Mouse (Mus musculus) kidney, postnatal 0 days (tissue): ENCODE results near the gene Tgif2. TPM values are rescaled to one million over a fixed set of nuclear protein-coding genes. Genes with fewer than 3 reads are reported as not detected.

Experiments used
- ATAC-seq: fragments of 200-750 bp; cut with Nextera tagmentation; replicated peaks from 2 replicates; pipeline ENCODE4 v1.8.0; 2017; ENCODE audit warnings: low read depth, moderate number of reproducible peaks, moderate TSS enrichment, moderate library complexity; ENCODE audit not compliant: low FRiP score
- DNase-seq: peaks from one replicate; pipeline ENCODE4 v3.0.0-alpha.2; 2016; ENCODE audit warnings: low spot score
- H3K27ac ChIP-seq: fragments of 300-500 bp; sonication (generic); 2 replicates; pipeline ENCODE4 v1.5.1; 2014; ENCODE audit warnings: mild to moderate bottlenecking
- H3K27me3 ChIP-seq: fragments of 300-500 bp; sonication (generic); 2 replicates; pipeline ENCODE4 v1.6.1; 2014; ENCODE audit warnings: low read length, mixed read lengths; ENCODE audit not compliant: insufficient read depth
- H3K36me3 ChIP-seq: fragments of 300-500 bp; sonication (generic); 2 replicates; pipeline ENCODE4 v1.6.1; 2014; ENCODE audit warnings: low read length, mixed read lengths; ENCODE audit not compliant: insufficient read depth
- H3K4me1 ChIP-seq: fragments of 300-500 bp; sonication (generic); replicated peaks from 2 replicates; pipeline ENCODE4 v1.6.1; 2014; ENCODE audit warnings: antibody characterized with exemption, low read length, mixed read lengths; ENCODE audit not compliant: insufficient read depth
- H3K4me2 ChIP-seq: fragments of 300-500 bp; sonication (generic); 2 replicates; pipeline ENCODE4 v1.6.1; 2014; ENCODE audit warnings: mild to moderate bottlenecking, low read length, moderate library complexity, mixed read lengths
- H3K4me3 ChIP-seq: fragments of 300-500 bp; sonication (generic); replicated peaks from 2 replicates; pipeline ENCODE4 v1.5.1; 2014; ENCODE audit warnings: low read depth, low read length
- H3K9ac ChIP-seq: fragments of 300-500 bp; sonication (generic); 2 replicates; pipeline ENCODE4 v1.6.1; 2014; ENCODE audit warnings: low read depth, low read length
- H3K9me3 ChIP-seq: fragments of 300-500 bp; sonication (generic); replicated peaks from 2 replicates; pipeline ENCODE4 v1.6.1; 2016; ENCODE audit warnings: low read length, inconsistent platforms, mixed read lengths
- CTCF ChIP-seq: IDR thresholded peaks from 2 replicates; pipeline ENCODE4 v1.5.1; 2016; ENCODE audit warnings: antibody characterized with exemption, low read depth, mild to moderate bottlenecking, moderate library complexity
- WGBS: fragments of 180-500 bp; shearing (Covaris S2); extraction: QIAGEN DNeasy Blood & Tissue Kit; methylation state at CpG from one replicate; pipeline ENCODE4 v1.1.7; 2014; 5-methylcytosine and 5-hydroxymethylcytosine counted together
- polyA plus RNA-seq: library from polyadenylated mRNA; unstranded; fragments of >200 nt; fragmentation: Nextera tagmentation; extraction: Ambion mirVana; gene quantifications from 2 replicates; pipeline ENCODE4 v1.2.1, GENCODE M21; 2015

Gene Tgif2
- polyA plus RNA-seq, 1 experiment from 2014 or later: 38.2 TPM

DNA sequence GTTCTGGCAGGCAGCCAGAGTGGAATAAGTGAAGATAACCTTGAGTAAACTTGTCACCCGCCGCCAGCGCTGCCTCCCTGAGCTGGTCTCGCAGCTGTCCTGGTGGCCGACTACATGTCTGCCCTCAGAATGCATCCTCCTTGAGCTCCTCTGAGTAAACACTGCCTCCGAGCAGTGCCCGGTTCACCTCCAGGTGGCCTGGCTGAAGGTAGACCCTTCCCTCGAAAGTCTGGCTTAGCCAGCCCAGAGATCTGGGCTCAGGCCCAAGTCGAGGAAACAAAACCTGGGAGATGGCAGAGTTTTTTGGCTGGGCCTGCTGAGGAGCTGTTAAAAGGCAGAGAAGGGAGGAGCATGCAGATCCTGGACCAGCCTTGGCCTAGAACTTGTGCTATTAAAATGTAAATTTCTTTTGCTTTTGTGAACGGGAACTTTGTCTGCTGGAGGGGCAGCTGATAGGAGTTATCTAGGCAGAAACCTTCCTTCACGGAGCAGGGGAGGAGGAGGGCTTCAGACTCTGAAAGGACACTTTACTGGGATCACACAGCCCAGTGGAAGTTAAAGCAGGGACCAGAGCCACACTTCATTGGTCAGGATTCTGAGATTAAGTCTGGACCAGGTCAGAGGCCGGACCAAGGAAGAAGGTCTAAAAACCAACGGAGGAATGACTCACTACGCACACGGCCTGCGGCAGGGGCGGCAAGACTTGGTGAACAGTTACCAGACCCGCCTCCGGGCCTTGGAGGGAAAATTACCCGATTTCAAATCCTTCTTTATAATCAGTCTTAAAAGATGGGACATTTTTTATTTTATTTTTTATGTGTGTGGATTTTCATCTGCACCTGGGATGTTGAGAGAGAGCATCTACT is 2.3 kb downstream of the Tgif2 start:
- no peaks in the 10 kb centered on the region for H3K27me3 ChIP-seq
- H3K27ac ChIP-seq: peak overlapping the region; percentile 95
- 6% methylated on average over 20 of the region's 20 CpGs for WGBS
- peak overlapping the region; percentile 89 for H3K4me3 ChIP-seq
- H3K9ac ChIP-seq: peak overlapping the region; percentile 93; the same call in 1 of the 2 replicates
- peaks cover 44% of the 10 kb centered on the region for H3K4me1 ChIP-seq
- H3K36me3 ChIP-seq: 0 out of 2 replicates have a peak, but pooled peaks cover under 1% of the 10 kb centered on the region
- peak; percentile 69 for DNase-seq
- no peak for TF ChIP-seq CTCF
- ATAC-seq: no peak
- peak overlapping the region; percentile 68 for H3K4me2 ChIP-seq
- H3K9me3 ChIP-seq: no peaks in the 10 kb centered on the region

DNA sequence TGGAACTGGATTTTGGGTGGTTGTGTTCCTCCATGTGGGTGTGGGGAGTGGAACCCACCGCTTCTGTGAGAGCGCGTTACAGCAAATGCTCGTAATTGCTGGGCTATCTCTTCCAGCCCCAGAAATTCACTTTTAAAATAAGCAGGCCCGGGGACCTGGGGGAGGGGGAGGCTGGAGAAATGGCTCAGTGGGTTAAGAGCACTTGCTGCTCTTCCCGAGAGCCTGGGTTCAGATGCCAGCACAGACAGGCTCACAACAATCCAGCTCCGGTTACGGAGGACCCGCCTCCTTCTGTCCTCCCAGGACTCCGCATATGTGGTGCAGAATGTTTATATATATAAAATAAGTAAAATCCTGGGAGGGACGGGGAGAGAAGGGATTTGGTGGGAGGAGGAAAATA is 2.9 kb downstream of the Tgif2 start:
- Histone ChIP-seq H3K36me3 (0 out of 2 replicates have a peak, but pooled peaks cover 6% of the 10 kb centered on the region), H3K27me3 (no peaks in the 10 kb centered on the region), H3K27ac (no peak overlapping the region), H3K4me1 (peaks cover 44% of the 10 kb centered on the region), H3K4me3 (peak overlapping the region; percentile 89), H3K9me3 (no peaks in the 10 kb centered on the region), H3K4me2 (peak overlapping the region; percentile 68), H3K9ac (no peak overlapping the region)
- DNase-seq: peak; percentile 46
- ATAC-seq: no peak
- WGBS: 19% methylated on average over 11 of the region's 11 CpGs
- no peak for TF ChIP-seq CTCF

DNA sequence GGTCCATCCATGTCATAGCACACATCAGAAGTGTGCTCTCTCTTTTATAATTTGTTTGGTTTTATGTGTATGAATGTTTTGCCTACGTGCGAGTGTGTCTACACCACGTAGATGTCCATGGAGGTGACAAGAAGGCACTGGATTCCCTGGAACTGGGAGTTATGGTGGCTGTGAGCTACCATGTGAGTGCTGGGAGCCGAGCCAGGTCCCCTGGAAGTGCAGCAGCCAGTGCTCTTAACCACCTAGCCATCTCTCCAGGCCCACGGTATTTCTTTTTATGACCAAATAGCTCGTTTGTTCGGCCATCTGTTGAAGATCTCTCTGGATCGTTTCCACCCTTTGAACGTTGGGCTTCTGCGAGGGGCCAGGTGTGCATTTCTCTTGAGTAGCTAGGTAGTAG is 3.5 kb downstream of the Tgif2 start:
- H3K9me3 ChIP-seq: no peaks in the 10 kb centered on the region
- peaks cover 40% of the 10 kb centered on the region for H3K4me1 ChIP-seq
- no peaks in the 10 kb centered on the region for H3K27me3 ChIP-seq
- H3K4me3 ChIP-seq: no peak overlapping the region
- ATAC-seq (no peak), DNase-seq (no peak)
- 50% methylated on average over 10 of the region's 10 CpGs for WGBS
- 0 out of 2 replicates have a peak, but pooled peaks cover 10% of the 10 kb centered on the region for H3K36me3 ChIP-seq
- 0 out of 2 replicates have a peak overlapping the region, but pooled peaks have one; percentile 4 for H3K4me2 ChIP-seq
- TF ChIP-seq CTCF: no peak
- H3K27ac ChIP-seq: no peak overlapping the region
- H3K9ac ChIP-seq: no peak overlapping the region

DNA sequence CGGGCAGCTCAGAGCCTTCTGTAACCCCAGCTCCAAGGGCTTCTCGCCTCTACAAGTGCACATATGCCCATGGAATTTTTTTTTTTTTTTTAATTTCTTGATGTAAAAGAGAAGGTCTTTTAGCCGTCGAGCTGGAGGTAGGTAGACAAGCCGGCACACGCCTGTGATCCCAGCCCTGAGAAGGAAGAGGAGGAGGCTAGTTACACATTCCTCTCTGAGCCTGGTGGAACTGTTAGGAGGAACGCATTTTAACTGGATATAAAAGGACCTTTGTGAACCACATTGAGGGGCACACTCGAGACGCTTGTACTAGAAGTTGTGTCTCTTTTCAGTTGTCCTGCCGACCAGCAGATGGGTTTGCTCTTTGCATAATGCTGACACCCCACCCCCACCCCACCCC is 4.9 kb downstream of the Tgif2 start:
- no peak overlapping the region for H3K4me2 ChIP-seq
- no peak overlapping the region for H3K4me3 ChIP-seq

DNA sequence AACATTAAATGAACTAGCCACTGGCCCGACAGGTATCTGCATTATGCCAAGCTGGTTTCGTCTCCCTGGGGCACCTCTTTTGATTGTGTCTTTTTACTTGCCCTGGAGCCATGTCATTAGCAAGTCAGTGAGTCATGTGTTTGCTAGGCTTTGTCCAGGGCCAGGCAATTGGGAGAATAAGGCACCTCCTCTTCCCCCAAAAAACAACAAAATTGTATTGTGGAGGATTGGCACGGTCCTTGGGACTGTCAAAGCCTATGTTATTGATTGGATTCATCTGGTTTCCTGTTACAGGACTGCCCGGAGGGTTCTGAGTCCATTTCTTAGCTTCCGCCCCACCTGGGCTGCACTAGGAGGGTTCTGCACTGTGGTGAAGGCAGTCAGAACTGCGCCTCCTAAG is 7.8 kb downstream of the Tgif2 start:
- no peaks in the 10 kb centered on the region for H3K9me3 ChIP-seq
- TF ChIP-seq CTCF: no peak
- ATAC-seq: no peak
- no peak overlapping the region for H3K9ac ChIP-seq
- H3K4me3 ChIP-seq: no peak overlapping the region
- DNase-seq: no peak
- 61% methylated on average over 6 of the region's 6 CpGs for WGBS
- H3K36me3 ChIP-seq: peaks cover 36% of the 10 kb centered on the region
- no peak overlapping the region for H3K4me2 ChIP-seq
- no peaks in the 10 kb centered on the region for H3K27me3 ChIP-seq
- no peak overlapping the region for H3K27ac ChIP-seq
- H3K4me1 ChIP-seq: peaks cover 27% of the 10 kb centered on the region

More for the DNA sequence above, 4.9 kb downstream of the Tgif2 start:
- Histone ChIP-seq H3K4me1 (peaks cover 32% of the 10 kb centered on the region), H3K36me3 (peaks cover 14% of the 10 kb centered on the region; the same call in 1 of the 2 replicates), H3K9ac (no peak overlapping the region; the same call in 1 of the 2 replicates), H3K27me3 (no peaks in the 10 kb centered on the region), H3K27ac (0 out of 2 replicates have a peak overlapping the region, but pooled peaks have one; percentile 14), H3K9me3 (no peaks in the 10 kb centered on the region)
- TF ChIP-seq CTCF: no peak
- WGBS: 33% methylated on average over 10 of the region's 10 CpGs
- DNase-seq: no peak
- ATAC-seq: no peak

DNA sequence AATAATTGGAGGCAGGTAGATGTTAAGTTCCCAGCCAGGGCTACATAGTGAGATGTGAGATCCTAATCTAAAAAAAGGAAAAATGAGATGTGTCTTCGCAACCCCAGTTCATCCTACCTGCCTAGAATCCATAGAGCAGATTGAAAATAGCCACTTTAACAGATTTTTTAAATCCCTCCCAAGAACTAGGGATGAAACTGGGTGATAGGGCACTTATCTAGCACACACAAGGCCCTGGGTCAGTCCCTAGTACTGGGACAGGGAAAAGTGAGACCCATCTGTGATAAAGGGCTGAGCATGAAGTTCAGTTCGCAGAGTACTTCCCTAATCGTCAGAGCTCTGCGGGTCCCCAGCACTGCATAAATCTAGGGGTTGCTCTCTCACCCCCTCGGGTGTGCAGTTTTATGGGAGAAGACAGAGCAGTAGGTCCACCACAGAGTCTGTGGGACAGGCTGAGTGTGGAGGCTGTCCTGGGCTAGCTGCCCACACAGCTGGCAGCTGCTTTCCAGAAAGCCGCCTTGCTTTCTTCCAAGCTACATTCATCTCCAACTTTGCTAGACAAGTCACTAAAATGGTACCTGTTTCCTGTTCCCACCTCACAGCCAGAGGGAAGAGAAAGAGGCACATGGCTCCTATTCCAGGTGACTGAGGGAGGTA is 8.8 kb downstream of the Tgif2 start:
- no peak overlapping the region for H3K4me3 ChIP-seq
- peaks cover 37% of the 10 kb centered on the region for H3K36me3 ChIP-seq
- DNase-seq (no peak), ATAC-seq (no peak)
- no peaks in the 10 kb centered on the region for H3K9me3 ChIP-seq
- H3K4me1 ChIP-seq: peaks cover 17% of the 10 kb centered on the region
- H3K4me2 ChIP-seq: no peak overlapping the region
- TF ChIP-seq CTCF: no peak
- WGBS: 70% methylated on average over 6 of the region's 6 CpGs
- H3K27ac ChIP-seq: no peak overlapping the region
- no peak overlapping the region for H3K9ac ChIP-seq
- no peaks in the 10 kb centered on the region for H3K27me3 ChIP-seq
